Mouse (Mus musculus) lung, postnatal 0 days (tissue): Measurements from ENCODE around the gene Sft2d1. TPM values are rescaled to one million over a fixed set of nuclear protein-coding genes. Genes with fewer than 3 reads are reported as not detected.
A peak's percentile ranks its signal among the peaks of the same experiment; 100 is the strongest.

Experiments used
- ATAC-seq: fragments of 200-750 bp; cut with Nextera tagmentation; 2 replicates; pipeline ENCODE4 v1.8.0; 2017; ENCODE audit warnings: moderate library complexity
- DNase-seq: peaks from one replicate; pipeline ENCODE4 v3.0.0-alpha.2; 2016; ENCODE audit warnings: low spot score
- H3K27ac ChIP-seq: fragments of 300-500 bp; sonication (generic); 2 replicates; pipeline ENCODE4 v1.5.1; 2014; ENCODE audit warnings: antibody characterized with exemption, mild to moderate bottlenecking, low read length, mixed read lengths
- H3K27me3 ChIP-seq: fragments of 300-500 bp; sonication (generic); replicated peaks from 2 replicates; pipeline ENCODE4 v1.6.1; 2014; ENCODE audit warnings: low read length, mixed read lengths; ENCODE audit not compliant: insufficient read depth
- H3K36me3 ChIP-seq: fragments of 300-500 bp; sonication (generic); 2 replicates; pipeline ENCODE4 v1.6.1; 2014; ENCODE audit warnings: low read length, mixed read lengths; ENCODE audit not compliant: insufficient read depth
- H3K4me1 ChIP-seq: fragments of 300-500 bp; sonication (generic); 2 replicates; pipeline ENCODE4 v1.6.1; 2014; ENCODE audit warnings: antibody characterized with exemption, low read depth, low read length, mixed read lengths; ENCODE audit not compliant: insufficient read depth
- H3K4me2 ChIP-seq: fragments of 300-500 bp; sonication (generic); replicated peaks from 2 replicates; pipeline ENCODE4 v1.6.1; 2014; ENCODE audit warnings: low read depth, mild to moderate bottlenecking, low read length, moderate library complexity, mixed read lengths
- H3K4me3 ChIP-seq: fragments of 300-500 bp; sonication (generic); 2 replicates; pipeline ENCODE4 v1.5.1; 2014; ENCODE audit warnings: low read depth, low read length
- H3K9ac ChIP-seq: fragments of 300-500 bp; sonication (generic); replicated peaks from 2 replicates; pipeline ENCODE4 v1.6.1; 2014; ENCODE audit warnings: low read depth, mild to moderate bottlenecking
- H3K9me3 ChIP-seq: fragments of 300-500 bp; sonication (generic); 2 replicates; pipeline ENCODE4 v1.6.1; 2016; ENCODE audit warnings: low read length, mixed read lengths
- CTCF ChIP-seq: IDR thresholded peaks from 2 replicates; pipeline ENCODE4 v1.5.1; 2016; ENCODE audit warnings: antibody characterized with exemption, mild to moderate bottlenecking
- EP300 ChIP-seq: IDR thresholded peaks from 2 replicates; pipeline ENCODE4 v1.6.1; 2016; ENCODE audit warnings: antibody characterized with exemption, mild to moderate bottlenecking, control low read depth
- WGBS: fragments of 180-500 bp; shearing (Covaris S2); extraction: QIAGEN DNeasy Blood & Tissue Kit; methylation state at CpG from one replicate; pipeline ENCODE4 v1.1.7; 2014; 5-methylcytosine and 5-hydroxymethylcytosine counted together
- polyA plus RNA-seq: library from polyadenylated mRNA; unstranded; fragments of >200 nt; fragmentation: Nextera tagmentation; extraction: Ambion mirVana; gene quantifications from 2 replicates; pipeline ENCODE4 v1.2.1, GENCODE M21; 2015

Gene Sft2d1
- polyA plus RNA-seq, 1 experiment from 2014 or later: 115 TPM

GRCm38 (mm10) chr17:8339666-8340374 is 28.9 kb downstream of the Sft2d1 start:
- WGBS: 12% methylated on average over 8 of the region's 8 CpGs
- H3K27me3 ChIP-seq: peaks cover 15% of the 10 kb centered on the region
- H3K4me3 ChIP-seq: peak overlapping the region; percentile 51
- peak overlapping the region; percentile 91 for H3K4me2 ChIP-seq
- H3K4me1 ChIP-seq: peaks cover 14% of the 10 kb centered on the region; the same call in 1 of the 2 replicates
- TF ChIP-seq EP300 (peak; percentile 75), CTCF (no peak)
- H3K27ac ChIP-seq: peak overlapping the region; percentile 82; the same call in 1 of the 2 replicates
- peak overlapping the region; percentile 44; the same call in 1 of the 2 replicates for H3K9ac ChIP-seq
- DNase-seq: peak; percentile 78
- H3K9me3 ChIP-seq: no peaks in the 10 kb centered on the region
- peak; percentile 87 for ATAC-seq
- no peaks in the 10 kb centered on the region for H3K36me3 ChIP-seq

DNA sequence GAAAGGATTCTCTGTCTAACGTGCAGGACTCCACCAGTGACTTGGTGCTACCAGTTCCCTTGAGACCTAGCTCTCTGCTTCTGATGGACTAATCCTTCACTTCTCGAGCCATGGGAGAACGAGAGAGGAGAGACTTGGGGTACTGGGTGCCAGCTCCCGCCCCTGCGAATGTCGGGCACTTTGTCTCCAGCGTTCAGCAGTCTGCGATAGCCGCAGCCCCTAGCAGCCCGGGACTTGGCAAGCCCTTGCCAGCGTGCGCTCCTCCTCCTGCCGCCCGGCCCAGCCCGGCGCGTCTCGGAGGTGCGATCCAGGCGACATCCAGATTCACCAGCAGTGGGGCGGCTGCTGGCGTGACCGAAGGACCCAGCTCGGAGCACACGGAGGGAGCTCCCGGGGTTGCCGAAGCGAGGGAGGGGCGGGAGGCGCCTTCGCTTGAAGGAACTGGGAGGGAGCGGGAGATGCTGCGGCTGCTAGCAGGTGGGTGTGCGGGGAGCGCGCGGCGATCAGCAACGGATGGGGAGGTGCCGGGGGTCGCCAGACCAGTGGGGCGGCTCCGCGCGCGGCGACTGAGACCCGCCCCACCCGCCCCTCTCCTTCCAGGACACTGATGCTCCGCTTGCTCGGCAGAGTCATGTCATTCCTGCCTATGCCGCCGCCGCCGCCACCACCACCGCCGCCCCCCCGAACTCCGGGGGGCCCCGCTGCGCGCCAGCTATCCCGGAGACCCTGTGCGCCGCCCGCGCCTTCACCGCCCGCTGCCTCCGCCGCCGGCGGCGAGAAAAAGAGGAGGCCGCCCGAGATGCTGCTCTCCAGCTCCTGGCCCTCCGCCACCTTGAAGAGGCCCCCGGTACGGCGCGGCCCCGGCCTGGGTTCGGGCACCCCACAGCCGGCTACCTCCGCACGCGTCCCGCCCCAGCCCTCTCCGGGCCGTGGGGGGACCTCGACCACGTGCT is 29.8 kb downstream of the Sft2d1 start:
- no peak for TF ChIP-seq CTCF
- no peak for TF ChIP-seq EP300
- Histone ChIP-seq H3K27me3 (peaks cover 15% of the 10 kb centered on the region), H3K4me1 (peaks cover 14% of the 10 kb centered on the region; the same call in 1 of the 2 replicates), H3K27ac (peak overlapping the region; percentile 82), H3K9ac (peak overlapping the region; percentile 44; the same call in 1 of the 2 replicates), H3K36me3 (no peaks in the 10 kb centered on the region), H3K4me3 (peak overlapping the region; percentile 51), H3K4me2 (peak overlapping the region; percentile 91), H3K9me3 (no peaks in the 10 kb centered on the region)
- peak; percentile 53 for ATAC-seq
- peak; percentile 34 for DNase-seq
- under 1% methylated on average over 42 of the region's 92 CpGs for WGBS

- peak overlapping the region; percentile 51 for H3K4me3 ChIP-seq
- H3K9me3 ChIP-seq: no peaks in the 10 kb centered on the region
- 10% methylated on average over 40 of the region's 46 CpGs for WGBS
- ATAC-seq (no peak), DNase-seq (no peak)
- H3K36me3 ChIP-seq: no peaks in the 10 kb centered on the region
- H3K4me1 ChIP-seq: peaks cover 14% of the 10 kb centered on the region; the same call in 1 of the 2 replicates
- H3K27me3 ChIP-seq: peaks cover 15% of the 10 kb centered on the region
- H3K27ac ChIP-seq: no peak overlapping the region
- H3K4me2 ChIP-seq: peak overlapping the region; percentile 91
- TF ChIP-seq CTCF (no peak), EP300 (no peak)
- peak overlapping the region; percentile 44; the same call in 1 of the 2 replicates for H3K9ac ChIP-seq
Measured at GRCm38 (mm10) chr17:8341360-8341963, 30.6 kb downstream of the Sft2d1 start.

- peak overlapping the region; percentile 27 for H3K4me2 ChIP-seq
- H3K4me3 ChIP-seq: no peak overlapping the region
- TF ChIP-seq CTCF (no peak), EP300 (no peak)
- WGBS: 27% methylated on average over 5 of the region's 5 CpGs
- H3K9ac ChIP-seq: no peak overlapping the region
- peaks cover 15% of the 10 kb centered on the region for H3K27me3 ChIP-seq
- ATAC-seq: no peak
- DNase-seq: no peak
- H3K9me3 ChIP-seq: no peaks in the 10 kb centered on the region
- H3K4me1 ChIP-seq: peaks cover 14% of the 10 kb centered on the region; the same call in 1 of the 2 replicates
- H3K27ac ChIP-seq: no peak overlapping the region
- H3K36me3 ChIP-seq: no peaks in the 10 kb centered on the region
Measured at GRCm38 (mm10) chr17:8342706-8343105, 31.8 kb downstream of the Sft2d1 start.

- Histone ChIP-seq H3K4me1 (peaks cover 14% of the 10 kb centered on the region; the same call in 1 of the 2 replicates), H3K27me3 (peaks cover 15% of the 10 kb centered on the region), H3K4me2 (no peak overlapping the region), H3K4me3 (no peak overlapping the region), H3K36me3 (no peaks in the 10 kb centered on the region), H3K9me3 (no peaks in the 10 kb centered on the region), H3K27ac (no peak overlapping the region), H3K9ac (no peak overlapping the region)
- 54% methylated on average over 6 of the region's 6 CpGs for WGBS
- ATAC-seq (no peak), DNase-seq (no peak)
- no peak for TF ChIP-seq EP300
- TF ChIP-seq CTCF: no peak
Measured at GRCm38 (mm10) chr17:8343416-8343815, 32.5 kb downstream of the Sft2d1 start.
